Mouse (Mus musculus): ENCODE measurements around the gene Mob3a.
"Not testable (repeated sequence)": the region's sequence is repeated elsewhere in the genome, so short reads cannot be mapped to it uniquely, and the experiment has no call there.

Gene Mob3a

GRCm38 (mm10) chr10:80659213-80659612, 42.6 kb downstream of the Mob3a start:
- peak; percentile 94 for DNase-seq

GRCm38 (mm10) chr10:80658841-80659202, 43.0 kb downstream of the Mob3a start:
- DNase-seq, result peak; percentile 93

- no peak for DNase-seq
These were observed 43.5 kb downstream of the Mob3a start for GRCm38 (mm10) chr10:80658194-80658840.

- peak; percentile 93 for DNase-seq
These were observed 44.7 kb downstream of the Mob3a start, which contains the start of gene Btbd2 for GRCm38 (mm10) chr10:80656863-80657623. Btbd2 (minus strand) TSS chr10:80657071.

GRCm38 (mm10) chr10:80656130-80656862, 45.5 kb downstream of the Mob3a start:
- DNase-seq, result peak; percentile 100

- DNase-seq, result peak; percentile 98
These were observed 46.2 kb downstream of the Mob3a start for GRCm38 (mm10) chr10:80655406-80656129.

- peak; percentile 95 for DNase-seq
These were observed 46.9 kb downstream of the Mob3a start for GRCm38 (mm10) chr10:80654866-80655265.

GRCm38 (mm10) chr10:80653156-80653720, 48.5 kb downstream of the Mob3a start:
- DNase-seq, result no peak

- no peak for DNase-seq
These were observed 51.4 kb downstream of the Mob3a start for GRCm38 (mm10) chr10:80650392-80650791.

GRCm38 (mm10) chr10:80649910-80650309, 51.9 kb downstream of the Mob3a start:
- not testable (repeated sequence) for DNase-seq

- no peak for DNase-seq
These were observed 54.8 kb downstream of the Mob3a start for GRCm38 (mm10) chr10:80646936-80647335.

GRCm38 (mm10) chr10:80635345-80635744, 66.4 kb downstream of the Mob3a start:
- DNase-seq, result no peak
